Mouse (Mus musculus) ES-E14 (cell line): ENCODE data around the gene Vcp. TPM values are rescaled to one million over a fixed set of nuclear protein-coding genes. Genes with fewer than 3 reads are reported as not detected.

Experiments used
- DNase-seq: peaks from one replicate; pipeline ENCODE4 v3.0.0-alpha.2; 2013; ENCODE audit warnings: low read depth, low spot score
- H3K27ac ChIP-seq: 2 replicates; pipeline ENCODE4 v1.5.1; 2012; ENCODE audit warnings: low read depth, mild to moderate bottlenecking, low read length, moderate library complexity, mixed read lengths; ENCODE audit not compliant: poor library complexity, insufficient read depth, severe bottlenecking
- H3K36me3 ChIP-seq: 2 replicates; pipeline ENCODE4 v1.6.1; 2012; ENCODE audit warnings: mild to moderate bottlenecking, low read length, moderate library complexity, mixed read lengths; ENCODE audit not compliant: control insufficient read depth, poor library complexity, insufficient read depth, severe bottlenecking
- H3K4me1 ChIP-seq, 2 experiments: fragments of 150-350 bp in 1 of 2; sonication (generic) in 1 of 2; 2 replicates each; pipeline ENCODE4 v1.6.1; 2012; ENCODE audit warnings: low read length in 2 of 2, mild to moderate bottlenecking in 1 of 2, mixed read lengths in 1 of 2; ENCODE audit not compliant: control insufficient read depth in 2 of 2, insufficient read depth in 2 of 2, poor library complexity in 1 of 2
- H3K4me3 ChIP-seq, 2 experiments: fragments of 150-350 bp in 1 of 2; sonication (generic) in 1 of 2; 2 replicates each; pipeline ENCODE4 v1.5.1; 2012; ENCODE audit warnings: low read length in 2 of 2, low read depth in 1 of 2, mild to moderate bottlenecking in 1 of 2, mixed read lengths in 1 of 2; ENCODE audit not compliant: insufficient read depth in 1 of 2, poor library complexity in 1 of 2, severe bottlenecking in 1 of 2
- H3K9ac ChIP-seq: 2 replicates; pipeline ENCODE4 v1.6.1; 2012; ENCODE audit warnings: low read depth, mild to moderate bottlenecking, low read length, mixed read lengths; ENCODE audit not compliant: poor library complexity, insufficient read depth, severe bottlenecking
- H3K9me3 ChIP-seq: fragments of 150-350 bp; sonication (generic); 2 replicates; pipeline ENCODE4 v1.6.1; 2012; ENCODE audit warnings: low read depth, mild to moderate bottlenecking, low read length; ENCODE audit not compliant: control insufficient read depth, insufficient read depth
- CHD2 ChIP-seq: IDR thresholded peaks from 2 replicates; pipeline ENCODE4 v1.6.1; 2014; ENCODE audit warnings: mild to moderate bottlenecking, low read depth, low read length, inconsistent platforms
- HCFC1 ChIP-seq: IDR thresholded peaks from 2 replicates; pipeline ENCODE4 v1.6.1; 2012; ENCODE audit warnings: low read length, inconsistent platforms, borderline replicate concordance; ENCODE audit not compliant: insufficient read depth
- MAFK ChIP-seq: IDR thresholded peaks from 2 replicates; pipeline ENCODE4 v1.6.1; 2014; ENCODE audit warnings: mild to moderate bottlenecking, low read depth, low read length, inconsistent platforms; ENCODE audit not compliant: insufficient read depth
- ZC3H11A ChIP-seq: IDR thresholded peaks from 2 replicates; pipeline ENCODE4 v1.6.1; 2012; ENCODE audit warnings: low read depth, mild to moderate bottlenecking, inconsistent platforms, low read length, borderline replicate concordance
- ZNF384 ChIP-seq: IDR thresholded peaks from 2 replicates; pipeline ENCODE4 v1.6.1; 2012; ENCODE audit warnings: low read depth, low read length, inconsistent platforms
- in situ Hi-C, 2 experiments: fragments of 600-800 bp; cut with MboI; formaldehyde crosslinking; loops; one replicate each; pipeline ENCODE4 v1.15.1; 2025; ENCODE audit warnings: low sequenced_read_pairs in 2 of 2, inconsistent platforms in 1 of 2; ENCODE audit not compliant: unreplicated experiment in 2 of 2
- total RNA-seq: library from RNA; depleted of rRNA; stranded (reverse); fragments of 300-350 nt; gene quantifications from 2 replicates; pipeline ENCODE4 v1.2.3, GENCODE M21; 2012

The Vcp gene
- total RNA-seq, 1 experiment: 267 TPM

DNA sequence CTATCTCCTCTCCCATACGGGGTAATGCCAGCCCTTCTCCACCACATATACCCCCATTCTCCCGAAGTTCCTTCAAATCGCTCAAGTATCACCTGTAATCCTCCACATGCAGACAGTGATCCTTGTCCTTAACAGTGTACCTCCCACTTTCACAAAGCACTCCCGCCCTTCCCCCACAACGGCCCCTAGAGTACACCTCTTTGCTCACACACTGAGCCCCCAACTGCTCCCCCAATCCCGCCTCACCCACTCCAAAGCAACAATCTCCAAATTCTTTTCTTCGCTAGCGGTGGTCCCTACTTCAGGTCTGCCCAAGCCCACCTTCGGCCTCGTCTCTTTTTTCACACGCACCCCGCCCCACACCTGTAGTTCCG is 45.0 kb upstream of the Vcp start:
- no peaks in the 10 kb centered on the region for H3K9me3 ChIP-seq
- peaks cover 9 to 13% of the 10 kb centered on the region in 2 experiments for H3K4me1 ChIP-seq
- H3K36me3 ChIP-seq: no peaks in the 10 kb centered on the region
- peak overlapping the region; percentile 35; the same call in 1 of the 2 replicates for H3K9ac ChIP-seq
- H3K27ac ChIP-seq: peak overlapping the region; percentile 33; the same call in 1 of the 2 replicates
- TF ChIP-seq ZNF384: no peak
- no peak for TF ChIP-seq ZC3H11A
- TF ChIP-seq HCFC1: no peak
- no peak for TF ChIP-seq CHD2
- no peak for TF ChIP-seq MAFK
- in situ Hi-C loops: no loop called here
- H3K4me3 ChIP-seq: peak overlapping the region; percentile 62 to 72
- DNase-seq: no peak

DNA sequence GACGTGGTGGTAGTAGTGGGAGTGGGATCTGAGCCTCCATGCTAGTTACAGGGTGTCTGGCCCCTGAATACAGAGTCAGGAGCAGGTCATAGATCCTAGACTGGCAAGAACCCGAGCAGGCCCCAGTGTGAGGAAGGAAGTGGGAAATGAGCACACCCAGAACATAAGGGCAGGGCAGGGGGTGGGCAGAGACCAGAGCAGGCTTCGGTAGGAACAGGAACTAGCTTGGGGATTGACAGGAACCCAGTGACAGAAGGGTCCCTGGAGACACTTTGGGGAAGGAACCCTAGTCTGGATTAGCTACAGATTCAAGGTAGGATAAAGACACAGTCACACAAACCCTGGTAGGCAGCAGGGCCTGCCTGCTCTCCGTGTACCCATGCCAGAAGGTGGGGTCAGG is 44.4 kb upstream of the Vcp start:
- no peak for DNase-seq
- peak overlapping the region; percentile 24; the same call in 1 of the 2 replicates for H3K9ac ChIP-seq
- TF ChIP-seq MAFK: no peak
- no peak for TF ChIP-seq ZC3H11A
- no peak for TF ChIP-seq ZNF384
- no peak for TF ChIP-seq CHD2
- TF ChIP-seq HCFC1: no peak

DNA sequence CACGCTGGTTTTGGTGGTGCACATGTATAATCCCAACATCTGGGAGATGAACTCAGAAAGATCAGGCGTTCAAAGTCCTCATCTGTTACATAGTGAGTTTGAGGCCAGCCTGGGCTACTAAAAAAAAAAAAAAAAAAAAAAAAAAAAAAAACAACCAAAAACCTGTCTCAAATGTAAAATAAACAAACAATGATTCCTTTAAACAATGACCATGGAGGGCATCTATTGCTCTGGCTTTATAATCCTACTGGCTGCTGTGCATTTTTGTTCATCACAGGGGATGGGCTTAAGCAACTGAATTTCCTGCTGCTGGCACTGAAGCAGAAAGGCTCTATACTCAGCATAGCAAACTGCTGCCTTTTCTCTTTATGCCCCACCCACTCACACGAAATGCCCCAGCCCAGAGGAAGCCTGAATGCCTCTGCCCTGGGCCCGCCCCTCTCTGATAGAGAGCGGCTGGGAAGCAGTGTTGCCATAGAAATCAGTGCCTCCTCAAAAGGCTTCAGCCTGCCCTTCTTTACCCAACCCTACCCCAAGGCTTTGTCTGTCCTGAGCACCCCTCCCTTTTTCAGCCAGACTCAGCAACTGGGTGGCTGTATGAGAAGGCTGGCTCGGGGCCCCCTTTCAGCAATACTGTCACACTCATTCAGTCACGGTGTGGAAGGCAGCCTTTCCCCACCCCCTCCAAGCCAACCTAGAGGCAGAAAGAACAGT is 43.5 kb upstream of the Vcp start:
- Histone ChIP-seq H3K27ac (peak overlapping the region; percentile 75), H3K36me3 (no peaks in the 10 kb centered on the region), H3K9ac (0 out of 2 replicates have a peak overlapping the region, but pooled peaks have one; percentile 24), H3K4me3 (peak overlapping the region in 1 of 2 experiments; percentile 37; a peak in 2 of 4 replicates), H3K9me3 (no peaks in the 10 kb centered on the region), H3K4me1 (peaks cover 9 to 13% of the 10 kb centered on the region in 2 experiments)
- DNase-seq: peak; percentile 79
- no peak for TF ChIP-seq CHD2
- TF ChIP-seq ZC3H11A: no peak
- TF ChIP-seq ZNF384: peak; percentile 73
- TF ChIP-seq MAFK: no peak
- 0 out of 2 replicates have a peak, but pooled peaks have one; percentile 30 for TF ChIP-seq HCFC1
- in situ Hi-C loops: no loop called here

More for the DNA sequence above, 44.4 kb upstream of the Vcp start:
- Histone ChIP-seq H3K4me1 (peaks cover 9 to 13% of the 10 kb centered on the region in 2 experiments), H3K27ac (peak overlapping the region; percentile 75; the same call in 1 of the 2 replicates), H3K36me3 (no peaks in the 10 kb centered on the region), H3K4me3 (peak overlapping the region; percentile 62 to 72; a peak in 3 of 4 replicates), H3K9me3 (no peaks in the 10 kb centered on the region)
- in situ Hi-C loops: no loop called here

DNA sequence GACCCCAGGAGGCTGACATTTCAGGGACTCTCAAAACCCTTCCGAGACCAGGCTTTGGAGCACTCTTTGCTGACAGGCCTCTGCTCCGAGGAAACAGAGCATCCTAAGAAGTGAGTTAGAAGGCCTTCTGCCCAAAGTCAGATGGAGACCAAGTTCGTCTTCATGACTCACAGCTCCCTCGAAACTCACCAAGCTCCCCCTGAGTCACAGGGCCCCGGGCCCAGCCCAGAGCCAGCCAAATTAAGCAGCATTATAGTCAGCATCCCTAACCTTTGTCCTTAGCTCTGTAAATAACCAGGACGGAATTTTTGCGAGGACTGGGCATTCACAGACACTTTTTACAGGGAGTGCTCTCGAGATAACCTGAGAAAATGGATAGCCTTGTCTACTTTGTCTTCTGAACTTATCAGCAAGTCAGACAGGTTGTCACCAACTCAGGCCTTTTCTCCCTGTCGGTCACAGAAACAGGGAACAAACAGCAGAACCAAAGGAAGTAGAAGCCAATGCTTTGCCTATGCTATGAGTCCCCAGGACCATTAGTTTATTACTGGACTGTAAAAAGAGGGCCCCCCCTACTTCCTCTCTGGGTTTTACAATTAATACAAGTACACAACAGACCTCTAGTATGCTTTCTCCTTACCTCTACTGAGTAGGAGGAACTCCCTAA is 40.7 kb upstream of the Vcp start:
- no peak for TF ChIP-seq HCFC1
- TF ChIP-seq CHD2: no peak
- TF ChIP-seq MAFK: no peak
- TF ChIP-seq ZC3H11A: no peak
- no peak for TF ChIP-seq ZNF384
- H3K36me3 ChIP-seq: no peaks in the 10 kb centered on the region
- in situ Hi-C loops: no loop called here
- no peak overlapping the region for H3K4me3 ChIP-seq
- H3K9ac ChIP-seq: no peak overlapping the region
- H3K27ac ChIP-seq: no peak overlapping the region
- DNase-seq: no peak
- H3K9me3 ChIP-seq: no peaks in the 10 kb centered on the region
- H3K4me1 ChIP-seq: peaks cover 8 to 13% of the 10 kb centered on the region in 2 experiments; a peak in 3 of 4 replicates
